Mouse (Mus musculus): ENCODE measurements around the gene Gm17374. TPM values are rescaled to one million over a fixed set of nuclear protein-coding genes. Genes with fewer than 3 reads are reported as not detected.
"Not testable (repeated sequence)": the region's sequence is repeated elsewhere in the genome, so short reads cannot be mapped to it uniquely, and the experiment has no call there.

The Gm17374 gene
- not detected in 2 replicates for polyA plus RNA-seq (2014; fragmentation: Nextera tagmentation; extraction: Ambion mirVana)

DNA sequence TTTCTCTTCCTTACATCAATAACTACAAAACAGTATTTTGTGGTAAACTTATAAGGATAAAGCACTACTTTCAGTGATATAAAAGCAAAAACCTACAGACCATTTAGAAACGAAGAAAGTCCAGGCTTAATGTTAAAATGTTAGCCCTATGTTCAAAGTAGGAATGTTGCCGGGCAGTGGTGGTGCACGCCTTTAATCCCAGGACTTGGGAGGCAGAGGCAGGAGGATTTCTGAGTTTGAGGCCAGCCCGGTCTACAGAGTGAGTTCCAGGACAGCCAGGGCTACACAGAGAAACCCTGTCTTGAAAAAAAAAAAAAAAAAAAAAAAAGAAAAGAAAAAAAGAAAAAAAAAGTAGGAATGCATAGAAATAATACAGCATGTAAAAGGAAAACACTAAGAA lies at the start of gene Gm17374:
Gene Gm17374, plus strand, starts transcription at position 301 of the 400 bp plus-strand sequence.
- peaks cover 16% of the 10 kb centered on the region for H3K36me3 ChIP-seq (ENCODE audit: control insufficient read depth, insufficient read depth, low read length)
- H3K9ac ChIP-seq (ENCODE audit: low read depth, low read length); H3K27ac ChIP-seq (ENCODE audit: low read depth, low read length); H3K4me3 ChIP-seq (ENCODE audit: low read depth, low read length); H3K4me2 ChIP-seq; H3K4me1 ChIP-seq (replicated peaks; ENCODE audit: control insufficient read depth, insufficient read depth, low read length); ATAC-seq (replicated peaks; ENCODE audit: low FRiP score); H3K9me3 ChIP-seq (ENCODE audit: control insufficient read depth, low read length); DNase-seq (ENCODE audit: low spot score); H3K27me3 ChIP-seq (replicated peaks; ENCODE audit: control insufficient read depth, insufficient read depth, low read length): not testable (repeated sequence)
- WGBS = 78% methylated on average over 4 of the region's 4 CpGs

DNA sequence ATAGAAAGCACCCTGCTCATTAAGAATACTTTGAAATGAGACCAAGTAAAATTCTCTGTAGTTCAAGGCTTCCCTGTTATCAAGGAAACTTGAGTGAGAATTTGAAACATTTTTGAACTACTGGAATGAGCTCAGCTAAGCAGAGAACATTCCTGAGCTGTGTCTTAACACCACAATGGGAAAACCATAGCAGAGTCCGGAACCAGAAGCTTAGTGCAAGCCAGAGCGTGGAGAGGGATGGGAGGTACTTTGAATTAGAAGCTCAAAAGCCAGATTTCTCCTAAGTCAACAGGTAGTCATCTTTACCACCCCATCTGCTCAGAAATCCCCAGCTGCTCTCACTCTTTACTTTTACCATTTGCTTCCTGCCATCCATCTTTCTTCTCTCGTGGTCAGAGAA lies 46.9 kb upstream of the Gm17374 start:
- Histone ChIP-seq H3K9ac (ENCODE audit: low read depth, low read length) (no peak overlapping the region), H3K4me1 (replicated peaks; ENCODE audit: control insufficient read depth, insufficient read depth, low read length) (no peaks in the 10 kb centered on the region), H3K27ac (ENCODE audit: low read depth, low read length) (no peak overlapping the region), H3K36me3 (ENCODE audit: control insufficient read depth, insufficient read depth, low read length) (no peaks in the 10 kb centered on the region), H3K27me3 (replicated peaks; ENCODE audit: control insufficient read depth, insufficient read depth, low read length) (no peaks in the 10 kb centered on the region), H3K4me3 (ENCODE audit: low read depth, low read length) (no peak overlapping the region), H3K4me2 (no peak overlapping the region), H3K9me3 (ENCODE audit: control insufficient read depth, low read length) (no peaks in the 10 kb centered on the region)
- DNase-seq (ENCODE audit: low spot score) (no peak), ATAC-seq (replicated peaks; ENCODE audit: low FRiP score) (no peak)
- 54% methylated on average over 3 of the region's 3 CpGs for WGBS

DNA sequence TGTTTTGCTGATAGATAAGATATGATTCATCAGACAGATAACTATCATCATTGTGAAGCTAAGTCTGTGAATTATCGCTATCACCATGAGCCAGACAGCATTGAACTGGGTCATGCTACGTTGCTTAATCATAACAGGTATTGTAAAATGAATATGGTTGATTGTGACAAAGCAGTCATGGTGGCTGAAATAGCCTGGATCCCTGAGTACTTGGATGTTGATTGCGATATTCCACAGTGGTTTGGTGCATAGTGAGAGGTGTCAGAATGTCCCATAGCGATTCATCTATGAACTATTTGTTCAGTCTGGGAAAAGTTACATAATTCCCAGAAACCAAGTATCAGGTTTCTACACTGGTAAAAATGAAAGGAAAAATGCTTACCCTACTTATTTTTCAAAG lies 44.2 kb upstream of the Gm17374 start:
- Histone ChIP-seq H3K4me1 (replicated peaks; ENCODE audit: control insufficient read depth, insufficient read depth, low read length) (no peaks in the 10 kb centered on the region), H3K9ac (ENCODE audit: low read depth, low read length) (no peak overlapping the region), H3K27me3 (replicated peaks; ENCODE audit: control insufficient read depth, insufficient read depth, low read length) (no peaks in the 10 kb centered on the region), H3K9me3 (ENCODE audit: control insufficient read depth, low read length) (no peaks in the 10 kb centered on the region), H3K4me3 (ENCODE audit: low read depth, low read length) (no peak overlapping the region), H3K27ac (ENCODE audit: low read depth, low read length) (no peak overlapping the region), H3K36me3 (ENCODE audit: control insufficient read depth, insufficient read depth, low read length) (no peaks in the 10 kb centered on the region), H3K4me2 (no peak overlapping the region)
- 84% methylated on average over 4 of the region's 4 CpGs for WGBS
- DNase-seq (ENCODE audit: low spot score) = no peak
- no peak for ATAC-seq (replicated peaks; ENCODE audit: low FRiP score)

DNA sequence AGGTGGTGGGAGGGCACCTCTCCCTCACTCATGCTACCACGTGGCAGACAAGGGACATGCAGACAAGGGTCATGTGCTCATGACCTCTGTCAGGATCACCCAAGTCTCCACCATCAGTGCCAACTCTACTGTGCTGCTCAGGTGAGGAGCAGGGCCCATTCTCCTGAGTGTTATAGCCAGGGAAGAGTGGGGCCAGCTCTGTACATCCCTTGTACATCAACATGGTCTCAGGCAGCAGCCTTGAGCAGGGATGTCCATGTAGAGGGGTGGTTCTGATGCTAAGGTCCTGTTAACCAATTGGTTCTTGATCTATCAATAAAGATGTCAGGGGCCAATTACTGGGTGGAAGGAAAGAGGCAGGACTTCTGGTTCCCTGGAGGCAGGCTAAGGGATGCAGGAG lies 42.9 kb upstream of the Gm17374 start:
- Histone ChIP-seq H3K4me2 (no peak overlapping the region), H3K9me3 (ENCODE audit: control insufficient read depth, low read length) (no peaks in the 10 kb centered on the region), H3K9ac (ENCODE audit: low read depth, low read length) (no peak overlapping the region), H3K36me3 (ENCODE audit: control insufficient read depth, insufficient read depth, low read length) (no peaks in the 10 kb centered on the region), H3K4me3 (ENCODE audit: low read depth, low read length) (no peak overlapping the region), H3K27me3 (replicated peaks; ENCODE audit: control insufficient read depth, insufficient read depth, low read length) (no peaks in the 10 kb centered on the region), H3K27ac (ENCODE audit: low read depth, low read length) (no peak overlapping the region), H3K4me1 (replicated peaks; ENCODE audit: control insufficient read depth, insufficient read depth, low read length) (no peaks in the 10 kb centered on the region)
- ATAC-seq (replicated peaks; ENCODE audit: low FRiP score) (no peak), DNase-seq (ENCODE audit: low spot score) (no peak)
- WGBS = 30% methylated on average over 1 of the region's 1 CpGs

DNA sequence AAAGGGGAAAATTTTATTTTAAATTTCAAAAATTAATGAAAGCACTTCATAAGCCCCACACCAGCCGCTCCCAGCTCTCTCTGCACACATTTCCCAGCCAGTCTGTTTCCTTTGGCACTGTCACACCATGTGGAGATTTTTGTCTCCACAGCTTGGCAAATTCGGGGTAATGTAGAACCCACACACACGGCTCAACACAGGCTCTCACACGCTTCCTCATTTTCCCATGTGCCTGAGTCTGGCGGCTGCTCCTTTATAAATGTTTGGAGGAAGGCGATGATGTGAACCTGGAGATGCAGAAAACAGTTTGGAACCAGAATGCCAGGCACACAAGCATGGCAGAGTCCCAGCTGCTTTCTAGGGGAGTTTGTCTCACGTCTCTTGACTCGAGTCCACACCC lies 38.0 kb upstream of the Gm17374 start:
- Histone ChIP-seq H3K4me2 (no peak overlapping the region), H3K9ac (ENCODE audit: low read depth, low read length) (no peak overlapping the region), H3K27me3 (replicated peaks; ENCODE audit: control insufficient read depth, insufficient read depth, low read length) (no peaks in the 10 kb centered on the region), H3K4me1 (replicated peaks; ENCODE audit: control insufficient read depth, insufficient read depth, low read length) (no peaks in the 10 kb centered on the region), H3K27ac (ENCODE audit: low read depth, low read length) (no peak overlapping the region), H3K36me3 (ENCODE audit: control insufficient read depth, insufficient read depth, low read length) (no peaks in the 10 kb centered on the region), H3K4me3 (ENCODE audit: low read depth, low read length) (no peak overlapping the region), H3K9me3 (ENCODE audit: control insufficient read depth, low read length) (no peaks in the 10 kb centered on the region)
- DNase-seq (ENCODE audit: low spot score) = no peak
- WGBS = 82% methylated on average over 8 of the region's 8 CpGs
- no peak for ATAC-seq (replicated peaks; ENCODE audit: low FRiP score)

DNA sequence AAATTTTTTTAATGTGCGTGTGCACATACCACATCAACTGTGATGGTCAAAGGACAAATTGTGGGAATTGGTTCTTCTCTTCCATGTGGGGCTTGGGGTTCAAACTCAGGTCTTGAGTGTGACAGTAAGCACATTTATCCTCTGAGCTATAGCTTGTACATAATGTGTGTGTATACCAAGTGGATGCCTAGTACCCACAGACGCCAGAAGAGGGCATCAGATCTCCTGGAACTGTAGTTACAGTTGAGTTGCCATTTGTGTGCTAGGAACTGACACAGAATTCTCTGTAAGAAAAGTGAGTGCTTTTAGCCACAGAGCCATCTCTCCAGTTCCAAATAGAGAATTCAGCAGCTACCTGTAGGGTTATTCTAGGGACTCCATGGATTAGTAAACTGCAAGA lies 26.3 kb upstream of the Gm17374 start:
- Histone ChIP-seq H3K27ac (ENCODE audit: low read depth, low read length) (no peak overlapping the region), H3K9ac (ENCODE audit: low read depth, low read length) (no peak overlapping the region), H3K4me1 (replicated peaks; ENCODE audit: control insufficient read depth, insufficient read depth, low read length) (no peaks in the 10 kb centered on the region), H3K36me3 (ENCODE audit: control insufficient read depth, insufficient read depth, low read length) (peaks cover 31% of the 10 kb centered on the region), H3K4me3 (ENCODE audit: low read depth, low read length) (no peak overlapping the region), H3K4me2 (no peak overlapping the region), H3K9me3 (ENCODE audit: control insufficient read depth, low read length) (no peaks in the 10 kb centered on the region), H3K27me3 (replicated peaks; ENCODE audit: control insufficient read depth, insufficient read depth, low read length) (no peaks in the 10 kb centered on the region)
- ATAC-seq (replicated peaks; ENCODE audit: low FRiP score) (no peak), DNase-seq (ENCODE audit: low spot score) (no peak)
- 88% methylated on average over 2 of the region's 2 CpGs for WGBS

DNA sequence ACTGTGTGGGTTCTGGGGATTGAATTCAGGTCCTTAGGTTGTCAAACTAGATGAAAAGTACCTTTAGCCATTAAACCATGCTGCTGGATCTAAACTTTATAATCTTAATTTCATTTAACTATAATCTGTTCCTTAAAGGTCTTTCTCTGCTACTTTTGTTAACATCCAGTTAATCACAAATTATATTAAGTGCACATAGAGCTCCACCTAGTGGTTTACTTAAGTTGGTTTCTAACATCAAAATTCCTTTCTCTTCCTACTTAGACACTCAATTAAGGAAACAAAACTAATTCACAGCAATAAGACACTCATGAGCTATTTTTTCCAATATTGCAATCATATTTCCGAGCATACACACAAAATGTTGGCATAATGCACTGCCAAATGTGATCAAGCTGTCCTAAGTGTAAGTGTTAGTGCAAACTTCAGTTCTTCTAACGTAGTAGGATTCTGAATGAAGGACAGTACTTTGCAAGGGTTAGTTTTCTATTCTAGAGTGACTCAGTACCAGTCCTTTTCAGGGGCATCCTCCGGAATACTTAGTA lies 7.4 kb downstream of the Gm17374 start:
- H3K4me1 ChIP-seq (replicated peaks; ENCODE audit: control insufficient read depth, insufficient read depth, low read length) = peaks cover 9% of the 10 kb centered on the region
- H3K9me3 ChIP-seq (ENCODE audit: control insufficient read depth, low read length) = no peaks in the 10 kb centered on the region
- H3K27me3 ChIP-seq (replicated peaks; ENCODE audit: control insufficient read depth, insufficient read depth, low read length) = no peaks in the 10 kb centered on the region
- WGBS = 84% methylated on average over 3 of the region's 3 CpGs
- H3K27ac ChIP-seq (ENCODE audit: low read depth, low read length) = no peak overlapping the region
- peaks cover 13% of the 10 kb centered on the region for H3K36me3 ChIP-seq (ENCODE audit: control insufficient read depth, insufficient read depth, low read length)
- ATAC-seq (replicated peaks; ENCODE audit: low FRiP score) = no peak
- no peak overlapping the region for H3K9ac ChIP-seq (ENCODE audit: low read depth, low read length)
- H3K4me2 ChIP-seq = no peak overlapping the region
- no peak overlapping the region for H3K4me3 ChIP-seq (ENCODE audit: low read depth, low read length)
- DNase-seq (ENCODE audit: low spot score) = no peak

DNA sequence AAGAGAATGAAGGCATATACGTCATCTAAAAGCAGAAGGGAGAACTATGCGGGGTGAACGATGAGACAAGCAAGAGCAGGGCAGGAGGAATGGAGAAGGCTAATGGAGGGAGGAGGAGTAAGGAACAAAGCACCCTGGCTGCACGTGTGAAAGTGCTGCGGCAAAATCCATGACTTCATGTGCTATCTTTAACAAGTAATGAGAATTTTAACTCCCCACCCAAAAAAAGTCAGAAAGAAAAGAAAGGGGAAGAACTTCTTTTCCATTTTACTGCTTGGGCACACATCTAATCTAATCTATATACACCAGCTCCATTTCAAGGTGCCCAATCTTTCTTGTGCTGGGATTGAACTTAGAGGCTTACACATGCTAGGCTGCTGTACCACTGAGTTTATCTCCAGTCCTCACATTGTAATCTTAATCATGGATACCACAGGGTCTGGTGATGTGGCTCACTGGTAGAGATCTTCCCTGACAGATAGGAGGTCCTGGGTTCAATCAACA lies 11.6 kb downstream of the Gm17374 start:
- Histone ChIP-seq H3K36me3 (ENCODE audit: control insufficient read depth, insufficient read depth, low read length) (peaks cover 8% of the 10 kb centered on the region), H3K27me3 (replicated peaks; ENCODE audit: control insufficient read depth, insufficient read depth, low read length) (no peaks in the 10 kb centered on the region), H3K9me3 (ENCODE audit: control insufficient read depth, low read length) (no peaks in the 10 kb centered on the region), H3K27ac (ENCODE audit: low read depth, low read length) (peak overlapping the region; percentile 55; the same call in 1 of the 2 replicates), H3K9ac (ENCODE audit: low read depth, low read length) (no peak overlapping the region), H3K4me1 (replicated peaks; ENCODE audit: control insufficient read depth, insufficient read depth, low read length) (peaks cover 11% of the 10 kb centered on the region), H3K4me3 (ENCODE audit: low read depth, low read length) (no peak overlapping the region), H3K4me2 (peak overlapping the region; percentile 31; the same call in 1 of the 2 replicates)
- WGBS = 69% methylated on average over 5 of the region's 5 CpGs
- ATAC-seq (replicated peaks; ENCODE audit: low FRiP score) (peak; percentile 99), DNase-seq (ENCODE audit: low spot score) (no peak)

DNA sequence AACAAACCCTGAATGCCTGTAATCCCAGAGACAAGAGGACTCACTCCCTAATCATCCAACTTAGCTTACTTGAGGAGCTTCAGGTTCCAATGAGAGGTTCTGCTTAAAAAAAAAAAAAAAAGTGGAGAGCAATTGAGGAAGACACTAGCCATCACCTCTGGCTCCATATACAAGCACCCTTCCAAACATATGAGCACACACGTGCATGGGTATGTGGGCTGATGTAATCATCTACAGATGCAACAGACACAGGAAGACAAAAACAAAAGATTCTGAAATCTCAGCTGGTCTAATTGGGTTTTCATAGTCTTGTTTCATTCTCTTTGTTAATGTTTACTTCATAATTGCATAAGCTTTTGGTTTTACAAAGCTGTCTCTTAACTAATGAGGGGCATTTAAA lies 17.2 kb downstream of the Gm17374 start:
- Histone ChIP-seq H3K4me2 (peak overlapping the region; percentile 81), H3K36me3 (ENCODE audit: control insufficient read depth, insufficient read depth, low read length) (peaks cover 6% of the 10 kb centered on the region), H3K9ac (ENCODE audit: low read depth, low read length) (no peak overlapping the region), H3K27me3 (replicated peaks; ENCODE audit: control insufficient read depth, insufficient read depth, low read length) (no peaks in the 10 kb centered on the region), H3K9me3 (ENCODE audit: control insufficient read depth, low read length) (no peaks in the 10 kb centered on the region), H3K4me1 (replicated peaks; ENCODE audit: control insufficient read depth, insufficient read depth, low read length) (peaks cover 14% of the 10 kb centered on the region), H3K27ac (ENCODE audit: low read depth, low read length) (no peak overlapping the region), H3K4me3 (ENCODE audit: low read depth, low read length) (peak overlapping the region; percentile 96)
- ATAC-seq (replicated peaks; ENCODE audit: low FRiP score) = no peak
- WGBS = 59% methylated on average over 1 of the region's 1 CpGs
- DNase-seq (ENCODE audit: low spot score) = no peak
